Mouse (Mus musculus) ovary, postnatal 36 days (tissue): ENCODE data around the gene Itih1.

Source experiments
- DNase-seq: peaks from one replicate; pipeline ENCODE4 v3.0.0; 2022; ENCODE audit warnings: low spot score, mixed read lengths

Gene Itih1

DNA sequence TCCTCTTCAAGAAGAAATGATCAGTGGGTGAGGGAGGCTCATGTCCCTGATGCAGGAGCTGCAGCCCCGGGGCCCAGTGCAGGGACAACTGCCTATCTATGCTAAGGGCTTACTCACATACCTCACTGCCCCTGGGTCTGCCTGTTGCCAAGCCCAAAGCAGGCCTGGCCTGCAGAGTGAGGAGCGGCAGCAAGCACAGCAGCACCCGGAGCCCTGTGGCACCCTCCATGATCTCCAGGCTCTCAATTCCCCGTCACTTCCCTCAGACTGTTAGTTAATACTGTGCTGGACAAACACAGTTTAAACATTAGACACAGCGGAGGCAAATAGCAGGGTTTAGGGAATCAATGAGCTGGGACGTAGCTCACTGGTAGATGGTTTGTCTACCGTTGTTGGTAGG is at the start of gene Itih1:
Itih1 (minus strand) TSS at position 252 of the 400 bp plus-strand sequence.
- no peak for DNase-seq

DNA sequence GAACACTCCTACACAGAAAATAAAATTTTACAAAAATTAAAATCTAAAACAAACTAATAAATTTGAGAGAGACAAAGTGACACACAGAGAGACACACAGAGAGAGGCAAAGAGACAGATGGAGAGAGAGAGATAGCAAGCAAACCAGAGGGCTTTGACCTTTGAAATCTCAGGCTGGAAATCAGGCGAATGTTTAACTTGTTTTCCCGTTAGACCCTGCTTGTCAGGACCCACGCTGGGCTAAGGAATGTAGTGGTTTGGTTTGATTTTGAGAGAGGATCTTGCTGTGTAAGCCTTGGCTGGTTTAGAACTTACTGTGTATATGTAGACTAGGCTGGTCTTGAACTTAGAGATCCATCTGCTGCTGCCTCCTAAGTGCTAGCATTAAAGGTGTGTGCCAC is 33.1 kb upstream of the Itih1 start:
- no peak for DNase-seq

DNA sequence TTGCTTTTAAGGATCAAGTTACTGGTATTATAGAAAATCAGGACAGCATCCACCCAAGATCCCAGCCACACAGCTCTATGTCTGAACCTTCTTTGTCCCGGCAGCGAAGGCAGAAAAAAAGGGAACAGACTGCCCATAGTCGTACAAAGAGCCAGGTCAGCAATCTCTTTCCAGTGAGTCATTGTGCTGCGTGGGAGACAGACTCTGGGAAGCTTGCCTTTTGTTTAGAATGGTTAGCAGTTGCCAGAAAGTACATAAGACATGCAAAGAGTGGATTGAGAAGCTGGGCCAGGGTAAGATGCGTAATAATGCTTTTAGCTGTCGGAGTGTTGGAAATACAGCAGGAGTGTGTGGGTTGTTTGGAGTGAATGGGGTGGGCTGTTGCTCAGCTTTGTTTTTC is 31.1 kb upstream of the Itih1 start:
- DNase-seq, result no peak

DNA sequence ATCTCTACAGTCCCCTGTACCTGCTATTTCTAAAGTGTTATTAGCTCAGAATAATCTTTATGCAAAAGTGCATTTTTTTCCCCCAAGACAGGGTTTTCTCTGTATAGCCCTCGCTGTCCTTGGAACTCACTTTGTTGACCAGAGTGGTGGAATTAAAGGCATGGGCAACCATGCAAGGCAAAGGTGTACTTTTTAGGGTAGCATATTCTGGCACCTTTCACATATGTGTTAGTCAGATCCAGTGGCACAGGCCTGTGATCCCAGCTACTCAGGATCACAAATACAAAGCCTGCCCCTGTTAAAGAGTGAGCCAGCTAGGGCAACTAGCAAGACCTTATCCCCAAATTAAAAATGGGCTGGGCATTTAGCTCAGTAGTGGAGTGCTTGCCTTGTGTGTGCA is 17.3 kb upstream of the Itih1 start:
- no peak for DNase-seq

DNA sequence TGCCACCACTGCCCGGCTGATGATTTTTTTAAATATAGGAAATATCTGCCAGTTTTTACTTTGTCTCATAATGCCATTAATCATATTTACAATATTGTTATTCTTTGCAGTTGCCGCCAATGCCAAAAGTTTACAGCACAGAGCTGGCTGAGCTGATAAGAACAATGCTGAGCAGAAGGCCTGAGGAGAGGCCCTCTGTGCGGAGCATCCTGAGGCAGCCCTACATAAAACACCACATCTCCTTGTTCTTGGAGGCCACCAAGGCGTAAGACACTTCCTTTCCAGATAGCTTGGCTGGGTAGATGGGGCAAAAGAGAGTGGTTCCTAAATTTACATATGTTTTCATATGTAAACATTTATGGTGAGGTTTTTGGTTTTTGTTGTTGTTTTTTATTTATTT is 15.9 kb upstream of the Itih1 start:
- DNase-seq, result no peak

DNA sequence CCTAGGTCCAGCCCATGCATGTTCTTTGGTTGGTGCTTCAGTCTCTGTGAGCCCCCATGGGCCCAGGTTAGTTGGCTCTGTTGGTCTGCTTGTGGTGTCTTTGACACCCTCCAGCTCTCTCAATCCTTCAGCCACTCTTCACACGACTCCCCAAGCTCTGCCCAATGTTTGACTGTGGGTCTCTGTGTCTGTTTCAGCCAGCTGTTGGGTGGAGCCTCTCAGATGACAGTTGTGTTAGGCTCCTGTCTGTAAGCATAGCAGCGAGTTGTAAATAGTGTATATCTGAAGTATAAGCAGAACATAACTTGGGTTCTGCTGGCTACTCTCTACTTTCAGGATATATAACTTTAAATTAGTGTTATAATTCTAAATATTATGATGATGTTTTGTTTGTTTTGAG is 15.4 kb upstream of the Itih1 start:
- DNase-seq, result no peak

DNA sequence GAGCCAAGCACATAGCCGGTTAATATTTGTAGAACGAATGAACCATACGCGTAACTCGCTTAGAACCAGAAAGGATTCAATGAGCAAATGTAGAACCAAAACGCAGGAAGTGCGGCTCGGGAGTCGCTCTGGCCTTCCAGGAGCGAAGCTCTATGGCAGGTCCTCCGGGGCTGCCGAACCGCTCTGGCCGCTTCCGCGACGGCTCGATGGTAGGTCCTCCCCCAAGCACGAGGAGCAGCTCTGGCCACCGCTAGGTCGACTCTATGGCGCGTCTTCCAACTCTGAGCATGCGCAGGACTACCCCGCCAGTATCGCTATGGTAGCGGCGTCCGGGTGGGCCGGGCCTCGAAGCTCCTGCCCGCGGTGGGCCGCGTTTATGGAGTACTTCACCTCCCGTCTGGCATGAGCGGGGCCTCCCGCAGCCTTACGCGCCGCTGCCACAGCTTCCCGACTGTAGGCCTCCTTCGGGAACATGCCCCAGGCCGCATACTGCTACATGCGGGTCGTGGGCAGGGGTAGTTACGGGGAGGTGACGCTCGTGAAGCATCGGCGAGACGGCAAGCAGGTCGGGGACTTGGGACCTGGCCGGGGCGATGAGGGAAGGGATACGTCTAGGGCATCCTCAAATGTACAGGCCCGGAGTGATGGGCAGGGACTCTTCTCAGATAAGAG is 8.2 kb upstream of the Itih1 start, which contains the start of gene Nek4:
Nek4 (plus strand) TSS at position 224 of the 672 bp plus-strand sequence.
- DNase-seq, result peak; percentile 97

DNA sequence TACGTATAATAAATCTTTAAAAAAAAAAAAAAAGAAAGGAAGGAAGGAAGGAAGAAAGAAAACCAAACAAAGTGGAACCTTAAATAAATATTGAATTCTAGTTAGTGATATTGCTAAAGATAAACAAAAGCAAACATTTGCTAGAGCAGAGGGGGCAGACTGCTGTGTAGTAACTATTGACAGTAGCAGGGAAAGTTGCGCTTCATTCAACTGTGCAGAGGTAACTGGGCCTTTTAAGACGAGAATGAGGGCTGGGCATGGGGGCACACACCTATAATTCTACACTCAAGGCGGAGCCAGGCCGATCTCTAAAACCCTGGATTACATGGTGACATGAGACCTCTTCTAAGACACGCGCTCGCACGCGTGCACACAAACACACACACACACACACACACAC is 6.9 kb upstream of the Itih1 start:
- no peak for DNase-seq

DNA sequence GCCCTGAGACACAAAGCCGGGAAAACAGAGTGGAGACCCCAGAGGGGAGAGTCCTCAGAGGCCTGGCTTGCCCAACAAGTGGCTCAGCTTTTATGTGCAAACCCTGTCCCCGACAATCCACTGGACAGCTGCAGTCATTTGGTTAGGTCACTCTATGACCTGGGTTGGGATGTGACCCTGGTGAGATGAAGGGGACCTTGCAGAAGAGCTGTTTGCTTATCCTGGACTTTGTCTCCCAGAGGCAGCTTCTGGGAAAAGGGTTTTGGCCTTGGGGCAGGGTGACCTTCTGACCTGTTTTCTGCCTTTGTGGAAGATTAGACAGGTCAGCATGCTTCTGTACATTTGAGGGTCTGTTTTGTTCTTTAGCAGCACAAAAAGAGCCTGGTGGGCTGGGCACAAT is 1.7 kb upstream of the Itih1 start:
- peak; percentile 9 for DNase-seq

DNA sequence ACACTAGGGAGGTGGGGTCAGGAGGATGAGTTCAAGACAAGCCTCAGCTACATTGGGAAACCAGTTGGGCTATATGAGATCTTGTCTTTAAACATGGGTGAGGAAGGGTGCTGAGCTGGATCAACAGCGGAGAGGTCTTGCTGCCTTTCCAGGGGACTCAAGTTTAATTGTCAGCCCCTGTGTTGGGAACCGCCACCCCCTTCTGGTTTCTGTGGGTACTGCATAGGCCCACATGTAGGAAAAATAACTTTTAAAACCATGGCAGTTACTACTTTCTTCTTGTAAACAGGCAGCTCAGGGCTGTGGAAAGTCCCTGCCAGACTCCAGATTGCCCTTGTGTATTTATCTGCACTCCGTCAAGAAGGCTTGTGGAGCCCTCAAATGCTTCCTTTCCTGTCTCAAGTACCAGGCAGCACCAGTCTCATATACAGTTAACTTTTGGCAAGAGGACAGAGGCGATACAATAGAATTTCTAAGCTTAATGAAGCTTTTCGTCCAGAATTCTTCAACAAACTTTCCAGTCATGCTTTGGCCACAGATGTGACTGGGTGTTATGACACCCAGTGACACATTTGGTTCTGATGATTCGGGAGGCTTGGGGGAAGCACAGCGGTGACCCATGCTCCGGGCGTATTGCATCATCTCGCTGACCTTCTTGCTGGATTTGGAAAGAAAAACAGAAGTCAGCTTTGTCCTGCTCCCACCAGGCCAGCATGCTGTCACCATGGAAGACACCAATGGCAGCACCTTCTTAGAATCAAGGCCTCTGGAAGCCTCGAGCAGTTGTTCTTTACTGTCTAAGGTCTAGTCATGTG is 978 bp upstream of the Itih1 start:
- peak; percentile 65 for DNase-seq

DNA sequence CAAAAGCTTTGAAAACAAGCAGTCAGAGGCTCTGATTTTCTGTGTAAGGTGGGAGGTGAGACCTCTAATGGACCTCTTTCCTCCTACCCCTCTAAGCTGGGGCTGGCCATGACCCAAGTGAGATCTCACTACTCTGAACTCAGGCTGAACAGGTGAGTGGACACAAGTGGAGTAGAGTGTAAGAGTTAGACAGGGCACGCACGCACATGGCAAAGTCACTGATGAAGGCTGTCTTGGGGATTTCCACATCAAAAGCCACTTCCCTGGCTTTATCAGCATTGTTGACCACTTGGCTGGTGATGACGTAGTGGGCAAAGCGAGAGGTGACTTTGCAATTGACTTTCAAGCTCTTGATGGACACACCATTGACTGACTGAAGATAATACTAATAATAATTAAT is 835 bp downstream of the Itih1 start:
- DNase-seq, result no peak

DNA sequence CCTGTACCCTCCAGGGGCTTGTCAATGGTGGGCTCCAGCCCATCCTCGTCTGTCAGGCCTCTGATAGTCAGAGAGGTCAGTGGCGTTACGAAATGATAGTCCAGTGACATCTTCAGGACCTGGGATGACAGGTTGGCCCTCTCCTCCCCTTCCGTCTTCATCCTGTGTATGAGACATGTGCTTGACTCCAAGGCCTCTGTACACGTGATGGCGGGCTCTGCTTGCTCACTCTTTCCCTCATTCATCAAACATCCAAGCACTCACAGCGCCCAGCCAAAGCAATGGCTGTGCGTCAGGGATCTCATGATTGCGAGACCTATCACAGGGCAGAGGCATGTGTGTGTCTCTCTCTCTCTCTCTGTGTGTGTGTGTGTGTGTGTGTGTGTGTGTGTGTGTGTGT is 9.7 kb downstream of the Itih1 start:
- no peak for DNase-seq

DNA sequence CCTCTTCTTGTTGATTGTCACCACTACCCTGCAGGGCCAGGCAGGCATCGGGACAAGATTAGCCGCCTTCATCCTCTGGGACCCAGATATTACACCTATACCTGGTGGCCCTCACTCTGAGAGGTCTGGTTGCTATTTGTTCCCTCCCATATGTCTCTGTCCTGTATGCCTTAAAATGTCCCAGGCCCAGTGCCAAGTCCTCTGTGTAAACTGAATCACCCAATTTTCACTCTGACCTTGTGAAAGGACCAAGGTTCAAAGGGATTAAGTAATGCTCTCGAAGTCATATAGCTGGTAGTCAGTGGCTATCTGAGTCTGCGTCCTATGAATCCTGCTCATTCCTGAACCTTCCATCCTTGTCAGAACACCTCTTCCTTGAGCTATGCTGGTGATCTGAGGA is 12.7 kb downstream of the Itih1 start:
- DNase-seq, result no peak

DNA sequence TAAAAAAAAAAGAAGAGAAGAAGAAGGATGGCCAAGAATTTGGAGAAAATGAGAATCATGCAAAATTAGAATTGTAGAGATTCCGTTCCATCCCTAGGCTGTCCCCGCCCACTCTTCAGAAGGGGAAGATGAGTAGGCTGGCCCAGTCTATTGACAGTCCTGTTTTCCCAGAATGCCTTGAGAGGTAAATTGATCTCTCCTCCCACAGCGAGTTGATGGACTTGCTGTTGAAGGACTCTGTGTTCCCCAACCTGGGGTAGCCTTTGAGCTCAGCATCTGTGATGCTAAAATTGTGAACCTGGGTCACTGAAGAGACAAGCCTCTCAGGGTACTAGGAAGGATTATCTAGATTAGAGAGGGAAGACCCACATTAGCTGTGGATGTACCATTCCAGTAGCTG is 17.6 kb downstream of the Itih1 start:
- DNase-seq, result no peak

DNA sequence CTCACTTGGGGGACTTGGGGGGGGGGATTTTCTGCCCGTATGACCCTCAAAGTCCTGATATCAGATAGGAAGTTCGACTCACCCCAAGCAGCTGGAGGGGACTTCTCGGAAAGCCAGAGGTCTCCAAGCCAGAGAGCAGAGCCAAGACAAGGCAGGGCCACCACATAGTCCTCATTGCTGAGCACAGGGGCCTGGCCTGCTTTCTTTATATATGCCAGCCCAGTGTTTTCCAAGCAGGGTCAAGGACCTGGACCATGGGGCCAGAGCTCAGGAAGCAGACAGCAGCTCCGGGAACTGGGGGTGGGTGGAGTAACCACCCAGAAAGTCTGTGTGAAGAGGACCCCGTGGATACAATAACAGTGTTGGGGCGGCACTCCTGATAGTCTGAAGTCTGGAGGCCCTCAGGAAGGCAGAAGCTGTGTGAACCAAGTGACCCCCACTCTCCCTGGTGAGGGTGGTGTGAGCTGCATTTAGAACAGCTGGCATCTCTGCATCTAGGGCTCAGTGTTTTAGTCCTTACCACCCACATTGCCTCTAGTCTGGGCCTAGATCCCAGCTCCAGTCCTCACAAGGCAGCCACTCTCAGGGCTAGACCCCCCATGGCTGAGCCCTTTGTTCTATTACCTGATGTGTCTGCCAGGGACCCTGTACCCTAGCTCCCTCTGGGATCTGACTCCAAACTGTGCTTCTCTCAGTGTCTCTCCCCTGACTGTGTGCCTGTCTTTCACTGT is 19.5 kb downstream of the Itih1 start, which contains the start of gene Itih3:
Itih3 (minus strand) TSS at position 386 of the 731 bp plus-strand sequence.
- DNase-seq, result no peak

DNA sequence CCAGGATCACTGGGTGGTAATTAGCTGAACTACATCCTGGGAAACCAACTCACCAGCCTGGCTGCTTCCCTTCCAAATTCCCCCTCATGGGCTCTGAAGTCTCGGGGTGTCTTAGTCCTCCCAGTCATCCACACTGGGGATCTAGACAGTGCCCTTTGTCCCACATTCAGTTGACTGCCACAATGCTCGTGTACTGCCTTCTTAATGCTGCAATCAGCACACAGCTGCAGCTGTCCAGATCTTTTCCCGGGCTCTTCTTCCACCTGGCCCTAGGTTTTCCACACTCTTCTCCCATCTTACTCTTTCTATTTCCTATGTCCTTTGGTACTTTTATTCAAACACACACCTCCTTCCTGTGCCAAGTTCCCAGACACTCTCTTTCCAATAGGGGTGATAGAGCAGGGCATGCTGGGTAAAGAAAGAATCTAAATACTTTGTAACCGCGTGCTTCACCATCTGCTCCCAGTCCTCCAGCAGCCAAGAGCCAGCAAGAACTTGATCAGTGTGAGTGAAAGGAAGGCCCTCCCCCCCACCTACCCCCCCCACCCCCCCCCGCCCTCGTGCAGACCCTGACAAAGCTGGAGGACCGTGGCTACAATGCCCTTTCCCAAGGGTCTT is 20.9 kb downstream of the Itih1 start:
- no peak for DNase-seq

DNA sequence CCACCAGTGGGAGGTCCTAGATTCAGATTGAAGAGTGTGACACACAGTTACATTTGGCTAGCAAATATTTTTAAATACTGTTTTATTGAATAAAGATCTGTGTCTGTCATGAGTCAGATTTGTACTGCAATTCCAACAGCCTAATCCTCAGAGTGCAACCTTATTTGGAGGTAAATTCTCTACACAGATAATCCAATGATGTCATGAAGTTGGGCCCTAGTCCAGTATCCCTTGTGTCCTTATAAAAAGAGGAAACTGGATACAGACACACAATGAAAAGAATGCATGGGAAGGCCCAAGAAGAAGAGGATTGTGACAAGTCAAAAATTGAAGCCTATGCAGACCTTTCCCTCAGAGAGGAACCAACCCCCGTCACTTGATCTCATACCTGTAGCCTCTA is 26.6 kb downstream of the Itih1 start:
- no peak for DNase-seq

DNA sequence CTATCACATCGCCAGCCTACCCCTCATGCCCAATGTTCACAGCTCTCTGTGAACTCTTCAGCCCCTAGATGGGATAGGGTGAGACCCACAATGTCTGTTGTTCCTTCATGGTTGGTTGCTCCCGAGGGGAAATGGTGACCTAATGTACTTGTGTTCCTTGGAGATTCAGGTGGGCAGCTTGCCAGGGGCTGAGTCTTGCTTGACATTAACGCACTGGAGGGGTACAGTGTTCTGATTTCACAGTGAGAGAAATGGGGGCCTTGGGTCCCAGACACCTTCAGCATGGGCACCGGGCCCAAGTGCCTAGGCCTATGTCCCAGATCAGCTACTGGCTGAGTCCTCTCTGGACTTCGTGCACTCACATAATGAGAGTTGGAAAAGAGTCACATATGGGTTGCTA is 29.7 kb downstream of the Itih1 start:
- no peak for DNase-seq

DNA sequence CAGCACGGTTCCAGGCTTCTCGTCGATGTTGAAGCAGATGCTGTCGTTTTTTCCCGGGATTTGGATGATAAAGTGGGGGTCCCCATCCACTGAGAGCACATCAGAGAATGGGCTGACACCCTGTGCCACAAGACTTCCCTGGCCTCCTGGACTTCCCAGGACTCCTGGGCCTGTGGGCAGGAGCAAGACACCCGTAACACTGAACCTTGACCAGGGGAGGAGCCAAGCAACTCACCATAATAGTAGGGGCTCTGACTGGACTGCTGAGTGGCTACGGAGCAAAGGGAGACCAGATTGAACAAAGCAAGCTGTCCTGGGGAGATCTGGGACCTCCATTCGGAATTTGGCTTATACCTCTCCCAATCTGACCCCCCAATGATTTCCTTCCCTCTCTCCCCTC is 30.4 kb downstream of the Itih1 start:
- no peak for DNase-seq

DNA sequence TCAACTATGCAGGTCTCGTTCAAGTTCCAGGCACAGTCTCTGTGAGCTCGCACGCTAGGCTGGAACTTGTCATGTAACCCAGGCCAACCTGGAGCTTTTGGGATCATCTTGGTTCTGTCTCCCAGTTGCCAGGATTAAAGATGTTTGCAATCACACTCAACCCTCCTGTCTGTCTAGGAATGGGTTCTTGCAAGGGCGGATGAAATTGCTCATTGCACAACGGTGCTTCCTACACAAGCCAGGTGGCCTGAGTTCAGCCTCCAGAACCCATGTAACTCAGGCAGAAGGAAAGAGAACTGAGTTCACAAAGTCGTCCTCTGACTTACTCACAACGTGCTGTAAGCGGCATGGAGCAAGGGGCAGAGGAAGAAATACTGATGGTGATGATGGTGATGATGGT is 31.9 kb downstream of the Itih1 start:
- no peak for DNase-seq

DNA sequence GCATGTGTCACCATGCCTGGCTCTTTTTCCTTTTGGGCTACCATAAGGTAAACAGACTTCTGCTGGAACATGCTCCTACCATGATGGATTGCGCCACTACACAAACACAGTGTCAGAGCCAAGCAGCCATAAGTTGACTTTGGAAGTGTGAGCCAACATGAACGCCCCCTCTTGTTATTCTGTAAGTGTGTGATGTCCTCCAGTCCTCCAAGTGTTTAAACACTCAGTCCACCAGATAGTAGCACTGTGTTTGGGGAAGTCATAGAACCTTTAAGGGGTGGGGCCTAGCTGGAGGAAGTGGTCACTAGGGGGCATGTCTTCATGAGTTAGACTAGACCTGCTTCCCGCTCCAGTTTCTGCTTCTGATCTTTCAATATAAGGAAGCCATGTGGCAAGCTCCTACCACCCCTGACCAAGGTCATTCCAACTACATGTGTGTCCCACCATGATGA is 35.2 kb downstream of the Itih1 start:
- no peak for DNase-seq

DNA sequence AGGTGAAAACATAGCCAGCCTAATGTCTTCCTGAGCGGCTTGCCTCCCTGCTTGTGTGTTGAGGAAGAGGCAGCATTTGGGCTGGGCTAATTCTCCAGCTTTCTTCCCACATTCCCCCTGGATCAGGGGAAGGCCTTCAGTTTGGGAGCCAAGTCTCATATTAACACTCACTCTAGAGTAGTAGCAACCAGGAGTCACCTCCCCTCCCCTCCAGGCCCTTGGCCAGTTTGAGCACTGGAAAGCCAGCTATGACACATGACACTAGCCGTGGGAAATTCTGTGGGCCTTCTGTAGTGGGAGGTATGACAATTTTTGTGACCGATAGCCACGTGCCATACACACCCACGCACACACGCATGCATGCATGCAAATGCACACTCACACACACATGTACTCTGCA is 37.1 kb downstream of the Itih1 start:
- no peak for DNase-seq
